Comparison of ENCODE assay signal across 9 mouse cellular contexts in the genomic region with DNA sequence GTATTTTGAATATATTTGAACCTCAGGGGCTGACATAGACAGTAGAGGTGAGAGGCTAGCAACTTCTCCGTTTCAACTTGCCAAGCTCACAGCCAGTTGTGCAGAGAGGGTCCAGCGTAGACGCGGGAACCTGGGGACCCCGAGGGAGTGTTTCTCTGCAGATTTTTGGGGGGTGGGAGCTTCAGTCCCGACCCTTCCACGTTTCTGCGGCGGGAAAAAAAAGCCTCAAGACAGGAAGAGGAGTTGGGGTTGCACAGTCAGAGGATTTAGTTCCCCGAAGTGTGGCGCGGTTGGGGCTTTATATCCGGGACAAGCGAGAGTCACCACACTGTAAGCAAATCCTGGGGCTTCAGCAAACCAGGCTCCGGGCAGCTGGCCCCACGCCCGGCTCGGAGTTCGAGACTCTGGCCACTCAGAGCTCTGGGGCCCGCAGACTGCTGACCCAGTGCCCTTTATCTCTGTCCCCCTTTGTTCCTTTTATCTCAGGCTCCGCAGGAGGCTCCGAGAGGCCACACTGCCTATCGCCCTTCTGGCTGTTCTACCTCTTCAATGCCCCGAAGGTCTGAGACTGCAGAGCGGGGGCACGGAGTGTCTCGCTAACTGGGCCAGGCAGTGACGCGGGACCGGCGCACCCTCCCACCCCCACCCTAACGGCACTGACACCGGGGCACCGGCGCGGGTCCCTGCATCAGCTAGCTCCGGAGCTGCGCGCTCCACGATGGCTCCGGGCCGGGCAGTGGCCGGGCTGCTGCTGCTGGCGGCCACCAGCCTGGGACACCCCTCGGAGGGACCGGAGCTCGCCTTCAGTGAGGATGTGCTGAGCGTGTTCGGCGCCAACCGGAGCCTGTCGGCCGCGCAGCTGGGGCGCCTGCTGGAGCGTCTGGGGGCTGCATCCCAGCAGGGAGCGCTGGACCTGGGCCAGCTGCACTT. TPM values are rescaled to one million over a fixed set of nuclear protein-coding genes. Genes with fewer than 3 reads are reported as not detected.
A peak's percentile ranks its signal among the peaks of the same experiment; 100 is the strongest.
DNase-seq lines count a peak whose midpoint lies in the region; ATAC-seq and TF ChIP-seq lines count a peak whose summit lies in the region.
"Had no signal": no experiment of that assay in that cellular context is flagged by ENCODE, and none has a peak within 500 bp of the region (broad histone marks: within the 10 kb centered on the region; RNA-seq: fewer than 3 reads in every experiment).

No protein-coding gene starts in this region.

- DNase-seq in 3T3-L1 (ENCODE audit: low read depth, low spot score) (peak; percentile 6), liver (peak; percentile 84)
- peak; percentile 57 to 61 for DNase-seq in adrenal gland, postnatal 36 days
- DNase-seq in heart, adult 8-10 months (ENCODE audit: low spot score), result peak; percentile 48
- DNase-seq in kidney, adult 8-10 months, result peak; percentile 41 to 51
- peak; percentile 7 for DNase-seq in midbrain, postnatal 0 days (ENCODE audit: low spot score)
- DNase-seq in spleen, postnatal 4 days (ENCODE audit: low spot score in 2 of 2), result peak; percentile 62 to 82

- peak; percentile 75 for ATAC-seq in embryonic facial prominence, embryonic 13.5 days (ENCODE audit: insufficient number of reproducible peaks, insufficient read depth, low FRiP score, low TSS enrichment, low read depth)
- ATAC-seq in midbrain, postnatal 0 days (ENCODE audit: low FRiP score), result peak; percentile 73
- ATAC-seq: Patski had no signal

- peaks cover 9% of the 10 kb centered on the region; the same call in 1 of the 2 replicates for H3K4me1 ChIP-seq in embryonic facial prominence, embryonic 13.5 days
- H3K4me1 ChIP-seq in midbrain, postnatal 0 days (ENCODE audit: insufficient read depth, low read length), result 0 out of 2 replicates have a peak, but pooled peaks cover 5% of the 10 kb centered on the region

- peak; percentile 47 for TF ChIP-seq CTCF in midbrain, postnatal 0 days (IDR thresholded peaks at IDR 0.05)

- peak overlapping the region; percentile 96 for H3K4me2 ChIP-seq in embryonic facial prominence, embryonic 13.5 days
- peak overlapping the region; percentile 98 for H3K4me2 ChIP-seq in midbrain, postnatal 0 days (ENCODE audit: low read depth, low read length, poor library complexity, severe bottlenecking)

- H3K4me3 ChIP-seq in embryonic facial prominence, embryonic 13.5 days, result peak overlapping the region; percentile 72
- H3K4me3 ChIP-seq in midbrain, postnatal 0 days (ENCODE audit: low read depth, low read length), result peak overlapping the region; percentile 59

- H3K27me3 ChIP-seq in embryonic facial prominence, embryonic 13.5 days, result no peaks in the 10 kb centered on the region
- H3K27me3 ChIP-seq in midbrain, postnatal 0 days (ENCODE audit: insufficient read depth, low read length), result no peaks in the 10 kb centered on the region
- H3K27me3 ChIP-seq: Patski had no signal

- WGBS in embryonic facial prominence, embryonic 13.5 days, result under 1% methylated on average over 57 of the region's 57 CpGs
- 0% methylated on average over 53 of the region's 57 CpGs for WGBS in midbrain, postnatal 0 days

- no peaks in the 10 kb centered on the region for H3K9me3 ChIP-seq in embryonic facial prominence, embryonic 13.5 days
- H3K9me3 ChIP-seq in midbrain, postnatal 0 days (ENCODE audit: low read length), result no peaks in the 10 kb centered on the region

- peak overlapping the region; percentile 80 for H3K9ac ChIP-seq in embryonic facial prominence, embryonic 13.5 days
- peak overlapping the region; percentile 61 for H3K9ac ChIP-seq in midbrain, postnatal 0 days (replicated peaks; ENCODE audit: low read length, poor library complexity, severe bottlenecking)

- H3K27ac ChIP-seq in embryonic facial prominence, embryonic 13.5 days, result peak overlapping the region; percentile 71
- H3K27ac ChIP-seq in midbrain, postnatal 0 days (ENCODE audit: low read depth, low read length), result no peak overlapping the region

- no peaks in the 10 kb centered on the region for H3K36me3 ChIP-seq in embryonic facial prominence, embryonic 13.5 days
- no peaks in the 10 kb centered on the region for H3K36me3 ChIP-seq in midbrain, postnatal 0 days (ENCODE audit: insufficient read depth, low read length)

RNA-seq across cellular contexts. Expression of gene Slc39a8, which starts 0.9 kb away (rescaled TPM):
- 1 to 10 TPM; 3.4 to 5.1 TPM for total RNA-seq in adrenal gland, postnatal 36 days (2021)
- polyA plus RNA-seq in embryonic facial prominence, embryonic 13.5 days (2015; fragmentation: Nextera tagmentation; extraction: Ambion mirVana), result 9.2 and 11.3 TPM in 2 replicates
- 1 to 10 TPM; 4.2 to 8.5 (median 5.5) TPM for total RNA-seq in heart, adult 8-10 months (2022)
- 17.9 and 19.7 TPM in 2 replicates for total RNA-seq in midbrain, postnatal 0 days (2014; rRNA removed)
- 12.0 and 12.6 TPM in 2 replicates for polyA plus RNA-seq in midbrain, postnatal 0 days (2015; fragmentation: Nextera tagmentation; extraction: Ambion mirVana)
- polyA plus RNA-seq: Patski had no signal

Comparison
In these comparisons a context has a peak if more than half of its experiments do, and no peak if none do; other contexts are left out.
1. DNase-seq: peak in every context shown above with its lines; median percentile 84 in liver; 72 in spleen, postnatal 4 days; 59 in adrenal gland, postnatal 36 days; 48 in heart, adult 8-10 months; 46 in kidney, adult 8-10 months; 7 in midbrain, postnatal 0 days; 6 in 3T3-L1.